Comparison of ENCODE assay signal across 11 mouse cellular contexts in the genomic region with DNA sequence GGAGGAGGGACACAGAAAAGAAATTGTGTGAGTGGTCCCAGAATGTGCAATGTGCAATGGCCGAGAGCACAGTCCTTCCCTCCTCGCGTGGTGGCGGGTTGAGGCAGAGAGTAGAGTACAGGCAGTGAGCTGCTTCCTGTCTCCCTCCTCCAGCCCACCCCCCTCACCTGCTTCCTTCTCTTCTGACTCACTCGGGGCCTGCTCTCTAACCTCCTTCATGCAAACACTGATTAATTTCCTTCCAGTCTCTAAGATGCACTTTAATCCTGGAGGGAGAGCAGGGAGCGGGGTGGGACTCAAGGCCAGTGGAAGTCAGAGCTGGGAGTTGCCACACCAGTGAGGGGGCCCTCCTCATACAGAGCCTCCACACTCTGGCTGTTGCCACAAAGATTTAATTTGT. TPM values are rescaled to one million over a fixed set of nuclear protein-coding genes. Genes with fewer than 3 reads are reported as not detected.
DNase-seq lines count a peak whose midpoint lies in the region; ATAC-seq and TF ChIP-seq lines count a peak whose summit lies in the region.
"Had no signal": no experiment of that assay in that cellular context is flagged by ENCODE, and none has a peak within 500 bp of the region (broad histone marks: within the 10 kb centered on the region; RNA-seq: fewer than 3 reads in every experiment).

No protein-coding gene starts in this region.

- no peak for TF ChIP-seq EP300 in stomach, postnatal 0 days (optimal IDR thresholded peaks at IDR 0.05)

- WGBS in limb, embryonic 11.5 days = 42% methylated on average over 6 of the region's 6 CpGs
- WGBS in limb, embryonic 10.5 days = 54% methylated on average over 6 of the region's 6 CpGs
- 44% methylated on average over 6 of the region's 6 CpGs for WGBS in embryonic facial prominence, embryonic 11.5 days
- 15% methylated on average over 4 of the region's 6 CpGs for WGBS in stomach, postnatal 0 days
- 43% methylated on average over 4 of the region's 6 CpGs for WGBS in midbrain, embryonic 15.5 days

- no peak for ATAC-seq in limb, embryonic 11.5 days (ENCODE audit: insufficient number of reproducible peaks, low FRiP score, low TSS enrichment, low read depth)
- peak; percentile 77 for ATAC-seq in CD4-positive, CD25-positive, alpha-beta regulatory T cell, adult 4 months
- ATAC-seq in embryonic facial prominence, embryonic 11.5 days (replicated peaks; ENCODE audit: insufficient number of reproducible peaks, low FRiP score, low TSS enrichment, low read depth) = peak; percentile 56; the same call in 1 of the 2 replicates
- ATAC-seq in stomach, postnatal 0 days (ENCODE audit: low FRiP score, low TSS enrichment) = peak; percentile 86
- ATAC-seq in midbrain, embryonic 15.5 days (replicated peaks) = no peak

- intact Hi-C loops in heart, postnatal 25 days (cut with DNase I) = no loop called here

- H3K4me1 ChIP-seq in limb, embryonic 11.5 days (ENCODE audit: control insufficient read depth, insufficient read depth, low read length) = peaks cover 4% of the 10 kb centered on the region
- peaks cover 19% of the 10 kb centered on the region for H3K4me1 ChIP-seq in limb, embryonic 10.5 days
- peaks cover 6% of the 10 kb centered on the region; the same call in 1 of the 2 replicates for H3K4me1 ChIP-seq in embryonic facial prominence, embryonic 11.5 days (ENCODE audit: control insufficient read depth, insufficient read depth, low read length)
- H3K4me1 ChIP-seq in stomach, postnatal 0 days (replicated peaks; ENCODE audit: control insufficient read depth, insufficient read depth) = no peaks in the 10 kb centered on the region
- peaks cover 5% of the 10 kb centered on the region for H3K4me1 ChIP-seq in midbrain, embryonic 15.5 days

- no peak overlapping the region for H3K4me3 ChIP-seq in limb, embryonic 11.5 days (ENCODE audit: low read depth, low read length)
- no peak overlapping the region for H3K4me3 ChIP-seq in limb, embryonic 10.5 days
- H3K4me3 ChIP-seq in embryonic facial prominence, embryonic 11.5 days (ENCODE audit: low read depth, low read length) = no peak overlapping the region
- no peak overlapping the region for H3K4me3 ChIP-seq in stomach, postnatal 0 days (ENCODE audit: low read depth, low read length)
- no peak overlapping the region for H3K4me3 ChIP-seq in midbrain, embryonic 15.5 days
- H3K4me3 ChIP-seq: gastrocnemius, adult 2 months had no signal

- TF ChIP-seq CTCF in stomach, postnatal 0 days (IDR thresholded peaks at IDR 0.05; ENCODE audit: low read depth) = no peak

- no peaks in the 10 kb centered on the region for H3K27me3 ChIP-seq in limb, embryonic 11.5 days (ENCODE audit: control insufficient read depth, insufficient read depth, low read length)
- H3K27me3 ChIP-seq in limb, embryonic 10.5 days (ENCODE audit: low read depth, poor library complexity, severe bottlenecking) = no peaks in the 10 kb centered on the region; the same call in 1 of the 2 replicates
- H3K27me3 ChIP-seq in embryonic facial prominence, embryonic 11.5 days (ENCODE audit: control insufficient read depth, insufficient read depth, low read length) = no peaks in the 10 kb centered on the region
- no peaks in the 10 kb centered on the region for H3K27me3 ChIP-seq in stomach, postnatal 0 days (ENCODE audit: control insufficient read depth, insufficient read depth, low read length)
- no peaks in the 10 kb centered on the region for H3K27me3 ChIP-seq in midbrain, embryonic 15.5 days (replicated peaks)

- H3K4me2 ChIP-seq in limb, embryonic 11.5 days (ENCODE audit: low read depth, severe bottlenecking) = no peak overlapping the region
- no peak overlapping the region for H3K4me2 ChIP-seq in embryonic facial prominence, embryonic 11.5 days (ENCODE audit: low read depth, low read length)
- no peak overlapping the region for H3K4me2 ChIP-seq in stomach, postnatal 0 days (replicated peaks; ENCODE audit: low read depth)
- no peak overlapping the region for H3K4me2 ChIP-seq in midbrain, embryonic 15.5 days

- H3K36me3 ChIP-seq in limb, embryonic 11.5 days (ENCODE audit: control insufficient read depth, insufficient read depth, low read length) = no peaks in the 10 kb centered on the region
- H3K36me3 ChIP-seq in limb, embryonic 10.5 days = no peaks in the 10 kb centered on the region
- no peaks in the 10 kb centered on the region for H3K36me3 ChIP-seq in embryonic facial prominence, embryonic 11.5 days (replicated peaks; ENCODE audit: control insufficient read depth, insufficient read depth, low read depth, low read length)
- no peaks in the 10 kb centered on the region for H3K36me3 ChIP-seq in stomach, postnatal 0 days (ENCODE audit: control insufficient read depth, insufficient read depth, low read length)
- H3K36me3 ChIP-seq in midbrain, embryonic 15.5 days (replicated peaks) = no peaks in the 10 kb centered on the region

- no peak overlapping the region for H3K27ac ChIP-seq in limb, embryonic 11.5 days (replicated peaks; ENCODE audit: low read depth, low read length)
- no peak overlapping the region for H3K27ac ChIP-seq in limb, embryonic 10.5 days
- H3K27ac ChIP-seq in embryonic facial prominence, embryonic 11.5 days (replicated peaks; ENCODE audit: low read depth, low read length) = no peak overlapping the region
- 0 out of 2 replicates have a peak overlapping the region, but pooled peaks have one; percentile 13 for H3K27ac ChIP-seq in stomach, postnatal 0 days (replicated peaks)
- no peak overlapping the region for H3K27ac ChIP-seq in midbrain, embryonic 15.5 days
- H3K27ac ChIP-seq: gastrocnemius, adult 2 months had no signal

- H3K9ac ChIP-seq in limb, embryonic 11.5 days (ENCODE audit: low read length) = 0 out of 2 replicates have a peak overlapping the region, but pooled peaks have one; percentile 13
- H3K9ac ChIP-seq in embryonic facial prominence, embryonic 11.5 days (replicated peaks; ENCODE audit: low read length) = no peak overlapping the region
- H3K9ac ChIP-seq in stomach, postnatal 0 days (ENCODE audit: low read length) = no peak overlapping the region
- no peak overlapping the region for H3K9ac ChIP-seq in midbrain, embryonic 15.5 days

- no peak for DNase-seq in limb, embryonic 11.5 days (ENCODE audit: low spot score)
- DNase-seq in limb, embryonic 10.5 days (ENCODE audit: low spot score) = no peak
- peak; percentile 35 for DNase-seq in embryonic facial prominence, embryonic 11.5 days (ENCODE audit: low spot score)
- DNase-seq in stomach, postnatal 0 days (ENCODE audit: low spot score) = peak; percentile 78
- no peak for DNase-seq in cerebellum, adult 9-11 months
- DNase-seq in heart, postnatal 25 days (ENCODE audit: low spot score) = no peak
- DNase-seq: gastrocnemius, adult 2 months; heart, postnatal 14 days; spleen, adult 18-20 months had no signal

- no peaks in the 10 kb centered on the region for H3K9me3 ChIP-seq in limb, embryonic 11.5 days (ENCODE audit: control insufficient read depth, low read length)
- no peaks in the 10 kb centered on the region for H3K9me3 ChIP-seq in limb, embryonic 10.5 days (replicated peaks)
- H3K9me3 ChIP-seq in embryonic facial prominence, embryonic 11.5 days (replicated peaks; ENCODE audit: control insufficient read depth, low read length) = no peaks in the 10 kb centered on the region
- H3K9me3 ChIP-seq in stomach, postnatal 0 days (ENCODE audit: control insufficient read depth, low read length) = no peaks in the 10 kb centered on the region
- H3K9me3 ChIP-seq in midbrain, embryonic 15.5 days = no peaks in the 10 kb centered on the region

RNA-seq across cellular contexts. Expression of a gene that starts 18.8 kb away (rescaled TPM):
- polyA plus RNA-seq in limb, embryonic 11.5 days (2014; fragmentation: Nextera tagmentation; extraction: Ambion mirVana) = 1.9 and 2.9 TPM in 2 replicates
- 1.2 and 4.0 TPM in 2 replicates for polyA plus RNA-seq in limb, embryonic 10.5 days (2016; fragmentation: Nextera tagmentation; extraction: Ambion mirVana)
- not detected for polyA plus RNA-seq in CD4-positive, CD25-positive, alpha-beta regulatory T cell, adult 4 months (2017; shearing (Covaris generic))
- 1.8 and 2.1 TPM in 2 replicates for polyA plus RNA-seq in embryonic facial prominence, embryonic 11.5 days (2014; fragmentation: Nextera tagmentation; extraction: Ambion mirVana)
- 2.1 and 2.7 TPM in 2 replicates for polyA plus RNA-seq in stomach, postnatal 0 days (2015; fragmentation: Nextera tagmentation; extraction: Ambion mirVana)
- total RNA-seq in heart, postnatal 25 days (2021) = 10 to 100 TPM; 14.0 to 18.3 TPM
- 19.6 and 22.0 TPM in 2 replicates for polyA plus RNA-seq in midbrain, embryonic 15.5 days (2015; fragmentation: Nextera tagmentation; extraction: Ambion mirVana)

RNA-seq across cellular contexts. Expression of a gene that starts 53.4 kb away (rescaled TPM):
- 53.6 and 55.1 TPM in 2 replicates for polyA plus RNA-seq in limb, embryonic 11.5 days (2014; fragmentation: Nextera tagmentation; extraction: Ambion mirVana)
- polyA plus RNA-seq in limb, embryonic 10.5 days (2016; fragmentation: Nextera tagmentation; extraction: Ambion mirVana) = 53.9 and 62.8 TPM in 2 replicates
- polyA plus RNA-seq in CD4-positive, CD25-positive, alpha-beta regulatory T cell, adult 4 months (2017; shearing (Covaris generic)) = 10 to 100 TPM; 14.6 to 24.5 TPM
- polyA plus RNA-seq in embryonic facial prominence, embryonic 11.5 days (2014; fragmentation: Nextera tagmentation; extraction: Ambion mirVana) = 50.6 and 59.5 TPM in 2 replicates
- 35.5 and 36.0 TPM in 2 replicates for polyA plus RNA-seq in stomach, postnatal 0 days (2015; fragmentation: Nextera tagmentation; extraction: Ambion mirVana)
- total RNA-seq in heart, postnatal 25 days (2021) = 100 to 1,000 TPM; 127 to 128 TPM
- 51.0 and 58.0 TPM in 2 replicates for polyA plus RNA-seq in midbrain, embryonic 15.5 days (2015; fragmentation: Nextera tagmentation; extraction: Ambion mirVana)

Comparison
In these comparisons a context has a peak if more than half of its experiments do, and no peak if none do; other contexts are left out.
1. ATAC-seq: peak in CD4-positive, CD25-positive, alpha-beta regulatory T cell, adult 4 months (single experiment), embryonic facial prominence, embryonic 11.5 days (single experiment) and stomach, postnatal 0 days (single experiment); none in limb, embryonic 11.5 days (single experiment) and midbrain, embryonic 15.5 days (single experiment).
2. DNase-seq: peak in embryonic facial prominence, embryonic 11.5 days (single experiment) and stomach, postnatal 0 days (single experiment); none in limb, embryonic 11.5 days (single experiment), limb, embryonic 10.5 days (single experiment), cerebellum, adult 9-11 months (single experiment) and heart, postnatal 25 days (single experiment).